Mouse (Mus musculus) thymus, postnatal 25 days (tissue): ENCODE measurements around the gene Inka1.

Source experiments
- DNase-seq: peaks from one replicate; pipeline ENCODE4 v3.0.0; 2022

Inka1 gene

GRCm38 (mm10) chr9:107950460-107951355, 35.0 kb downstream of the Inka1 start:
- DNase-seq, result peak; percentile 87

GRCm38 (mm10) chr9:107949922-107950235, 35.8 kb downstream of the Inka1 start, which contains the start of gene Traip:
TSS of gene Traip (plus strand) at chr9:107950136.
- DNase-seq, result no peak

DNA sequence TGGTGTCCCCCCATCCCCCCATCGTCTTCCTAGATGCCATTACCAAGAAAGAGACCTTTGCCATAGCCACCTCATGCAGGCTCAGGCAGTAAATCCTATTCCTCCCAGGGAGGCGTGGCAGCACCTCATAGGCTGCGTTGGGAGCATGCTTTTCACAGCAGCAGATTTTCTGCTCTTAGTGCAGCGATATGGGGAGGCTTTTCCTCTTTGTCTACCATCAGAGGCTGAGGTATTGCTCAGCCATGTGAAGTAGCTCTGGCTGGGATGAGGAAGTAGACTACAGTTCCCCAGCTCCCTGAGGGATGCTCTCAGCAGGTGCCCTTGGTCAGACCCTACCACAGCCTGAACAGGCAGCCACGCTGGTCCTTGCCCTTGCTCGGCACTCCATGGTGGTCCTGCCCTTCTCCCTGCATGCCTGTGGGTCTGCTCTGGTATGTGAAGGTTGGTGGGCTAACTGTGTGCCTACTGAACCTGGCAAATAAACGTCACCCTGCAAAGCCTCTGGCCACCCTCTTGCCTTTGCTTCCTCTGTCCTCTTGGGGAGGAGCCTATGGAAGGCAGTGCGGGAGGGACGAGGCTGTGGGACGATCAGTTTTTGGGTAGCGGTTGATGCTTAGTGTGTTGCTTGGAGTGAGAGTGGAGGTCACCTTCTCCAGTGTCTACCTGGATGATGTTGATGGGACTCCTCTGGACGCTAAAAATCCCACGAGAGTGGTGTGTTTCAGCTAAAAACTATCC, 36.3 kb downstream of the Inka1 start:
- DNase-seq, result no peak

DNA sequence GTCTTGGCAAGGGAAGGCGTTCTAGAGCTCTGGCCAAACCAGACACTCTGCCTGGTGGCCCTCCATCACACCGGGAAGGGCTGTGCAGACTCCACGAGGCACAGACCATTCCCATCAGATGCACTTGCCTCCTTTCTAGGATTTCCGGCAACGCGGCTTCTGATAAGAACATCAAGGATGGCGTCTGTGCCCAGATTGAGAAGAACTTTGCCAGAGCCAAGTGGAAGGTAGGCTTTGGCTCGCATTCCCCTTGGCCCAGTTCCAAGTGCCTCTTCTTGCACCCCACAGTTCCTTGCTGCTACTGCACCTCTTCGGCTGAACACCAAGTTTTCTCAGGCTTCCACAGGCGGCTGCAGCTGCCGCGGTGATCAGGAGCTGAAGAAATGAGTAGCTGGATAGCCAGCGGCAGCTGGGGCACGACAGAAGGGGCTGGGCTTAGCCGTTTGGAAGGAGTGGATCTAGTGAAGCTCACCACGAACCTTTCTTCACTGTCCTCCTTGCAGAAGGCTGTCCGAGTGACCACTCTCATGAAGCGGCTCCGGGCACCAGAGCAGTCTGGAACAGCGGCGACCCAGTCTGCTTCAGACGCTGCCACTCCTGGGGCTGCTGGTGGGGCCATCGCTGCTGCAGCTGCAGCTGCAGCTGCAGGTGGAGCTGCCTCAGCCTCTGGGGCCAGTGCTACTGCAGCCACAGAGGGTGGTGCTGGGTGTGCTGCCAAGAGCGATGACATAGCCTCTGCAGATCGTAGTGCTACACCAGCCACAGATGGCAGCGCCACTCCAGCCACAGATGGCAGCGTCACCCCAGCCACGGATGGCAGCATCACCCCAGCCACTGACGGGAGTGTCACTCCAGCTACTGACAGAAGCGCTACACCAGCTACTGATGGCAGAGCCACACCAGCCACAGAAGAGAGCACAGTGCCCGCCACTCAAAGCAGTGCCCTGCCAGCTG, 38.2 kb downstream of the Inka1 start:
- DNase-seq, result no peak

DNA sequence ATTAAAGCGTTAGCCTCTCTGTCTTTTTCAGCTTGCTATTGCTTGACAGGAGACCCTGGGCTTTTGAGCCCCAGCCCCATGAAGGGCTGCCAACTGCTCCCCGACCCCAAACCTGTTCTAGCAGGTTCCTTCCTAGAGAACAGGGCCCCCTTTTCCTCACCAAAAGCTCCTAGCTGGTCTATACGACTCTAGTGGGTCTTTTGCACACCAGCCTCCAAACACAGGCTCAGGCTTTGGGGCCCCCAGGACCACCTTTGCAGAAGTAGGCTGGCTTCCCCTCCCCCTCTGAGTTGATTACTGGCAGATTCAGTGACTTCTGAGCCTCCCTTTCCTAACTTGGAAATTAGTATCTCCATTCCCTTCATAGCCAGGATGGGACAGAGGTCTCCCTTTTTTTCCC, 48.8 kb downstream of the Inka1 start:
- no peak for DNase-seq

- DNase-seq, result peak; percentile 28
Observed at GRCm38 (mm10) chr9:107936215-107936822, 49.4 kb downstream of the Inka1 start.

DNA sequence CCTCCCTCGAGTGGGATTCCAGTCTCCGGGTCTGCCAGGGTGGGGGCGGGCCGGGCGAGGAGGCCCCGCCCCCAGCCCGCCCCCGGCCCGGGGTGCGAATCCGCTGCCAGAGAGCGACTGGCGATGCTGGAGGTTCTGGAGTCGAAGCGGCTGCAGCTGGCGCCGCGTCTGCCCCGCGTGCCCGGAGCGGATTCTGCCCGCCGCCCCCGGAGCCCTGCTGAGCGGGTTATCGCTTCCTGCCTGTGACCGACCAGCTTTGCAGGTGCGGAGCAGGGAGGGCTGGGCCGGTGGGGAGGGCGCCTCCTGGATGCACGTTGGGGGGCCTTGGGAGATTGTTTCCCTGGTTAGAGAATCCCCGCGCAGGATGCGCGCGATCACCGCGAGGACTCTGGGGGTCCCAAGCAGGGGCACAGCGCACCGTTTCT, 49.9 kb downstream of the Inka1 start:
- peak; percentile 87 for DNase-seq

GRCm38 (mm10) chr9:107935374-107935773, 50.3 kb downstream of the Inka1 start, which contains the start of gene Camkv:
TSS of gene Camkv (plus strand) at chr9:107935674.
- no peak for DNase-seq
